Mouse (Mus musculus): ENCODE data around the gene Pum1.
"Not testable (repeated sequence)": the region's sequence is repeated elsewhere in the genome, so short reads cannot be mapped to it uniquely, and the experiment has no call there.

The Pum1 gene

DNA sequence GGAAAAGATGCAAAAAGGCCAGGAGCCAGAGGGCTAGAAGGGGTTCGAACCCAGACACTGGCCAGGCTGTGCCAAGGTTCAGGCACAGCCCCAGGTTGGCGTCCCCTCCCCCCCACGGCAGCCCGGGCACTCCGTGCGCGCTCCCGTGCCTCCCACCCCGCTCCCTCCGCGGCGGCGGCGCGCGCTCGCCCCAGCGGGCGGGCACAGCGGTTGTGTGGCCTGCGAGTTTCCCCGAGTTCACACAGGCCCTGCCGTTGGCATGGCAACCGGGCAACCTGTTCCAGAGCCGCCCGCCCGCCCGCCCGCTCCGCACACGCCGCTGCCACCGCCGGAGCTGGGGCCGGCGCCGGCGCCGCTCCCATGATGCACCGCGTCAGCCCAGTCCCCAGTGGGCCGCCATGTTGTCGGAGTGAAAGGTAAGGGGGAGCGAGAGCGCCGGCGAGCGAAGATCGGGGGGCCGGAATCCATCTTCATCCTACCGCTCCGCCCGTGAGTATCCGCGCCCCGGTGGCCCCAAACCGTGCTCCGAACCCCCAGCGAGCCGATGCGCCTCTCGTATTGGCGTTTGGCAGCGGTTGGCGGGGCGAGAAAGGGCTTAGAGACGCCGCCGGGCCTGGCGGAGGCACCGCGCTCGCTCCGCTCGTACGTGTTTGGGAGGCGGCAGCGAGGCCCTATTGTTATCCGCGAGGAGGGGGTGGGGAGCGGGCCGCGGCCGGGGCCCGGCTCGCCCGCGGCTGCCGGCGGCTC is at the start of gene Pum1:
Gene Pum1 (plus strand): TSS at position 343 of the 747 bp plus-strand sequence.
- peak; percentile 98 for DNase-seq (ENCODE audit: low read depth, low spot score)

GRCm38 (mm10) chr4:130629391-130629790 is 33.7 kb upstream of the Pum1 start:
- peak; percentile 61 for DNase-seq (ENCODE audit: low read depth, low spot score)

DNA sequence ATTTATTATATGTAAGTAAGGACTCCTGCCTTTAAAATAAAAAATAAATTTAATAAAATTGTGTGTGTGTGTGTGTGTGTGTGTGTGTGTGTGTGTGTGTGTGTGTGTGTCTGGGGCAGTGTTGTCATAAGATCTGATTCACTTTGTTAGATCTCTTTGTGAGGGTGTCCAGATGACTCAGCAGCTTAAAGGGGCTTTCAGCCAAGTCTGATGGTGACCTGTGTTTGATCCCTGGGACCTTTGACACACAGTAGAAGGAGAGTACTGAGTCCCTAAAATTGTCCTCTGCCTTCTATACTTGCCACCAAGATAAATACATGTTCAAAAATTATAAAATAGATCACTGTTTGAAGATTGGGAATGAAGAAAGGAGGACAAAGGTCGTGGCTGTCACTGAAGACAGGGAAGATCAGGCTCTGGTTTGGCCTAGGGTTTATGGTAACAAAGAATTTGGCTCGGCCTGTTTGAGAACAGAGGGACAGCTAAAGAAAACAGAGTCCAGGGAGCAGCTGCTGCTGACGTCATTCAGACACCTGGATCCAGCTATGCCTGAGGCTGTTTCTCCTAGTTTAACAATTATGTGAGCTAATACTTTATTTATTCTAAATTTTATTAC is 32.8 kb upstream of the Pum1 start:
- no peak for DNase-seq (ENCODE audit: low read depth, low spot score)

GRCm38 (mm10) chr4:130635076-130635475 is 28.0 kb upstream of the Pum1 start:
- not testable (repeated sequence) for DNase-seq (ENCODE audit: low read depth, low spot score)

- no peak for DNase-seq (ENCODE audit: low read depth, low spot score)
Observed at GRCm38 (mm10) chr4:130636761-130637160, 26.4 kb upstream of the Pum1 start.

GRCm38 (mm10) chr4:130637488-130638422 is 25.4 kb upstream of the Pum1 start:
- no peak for DNase-seq (ENCODE audit: low read depth, low spot score)

DNA sequence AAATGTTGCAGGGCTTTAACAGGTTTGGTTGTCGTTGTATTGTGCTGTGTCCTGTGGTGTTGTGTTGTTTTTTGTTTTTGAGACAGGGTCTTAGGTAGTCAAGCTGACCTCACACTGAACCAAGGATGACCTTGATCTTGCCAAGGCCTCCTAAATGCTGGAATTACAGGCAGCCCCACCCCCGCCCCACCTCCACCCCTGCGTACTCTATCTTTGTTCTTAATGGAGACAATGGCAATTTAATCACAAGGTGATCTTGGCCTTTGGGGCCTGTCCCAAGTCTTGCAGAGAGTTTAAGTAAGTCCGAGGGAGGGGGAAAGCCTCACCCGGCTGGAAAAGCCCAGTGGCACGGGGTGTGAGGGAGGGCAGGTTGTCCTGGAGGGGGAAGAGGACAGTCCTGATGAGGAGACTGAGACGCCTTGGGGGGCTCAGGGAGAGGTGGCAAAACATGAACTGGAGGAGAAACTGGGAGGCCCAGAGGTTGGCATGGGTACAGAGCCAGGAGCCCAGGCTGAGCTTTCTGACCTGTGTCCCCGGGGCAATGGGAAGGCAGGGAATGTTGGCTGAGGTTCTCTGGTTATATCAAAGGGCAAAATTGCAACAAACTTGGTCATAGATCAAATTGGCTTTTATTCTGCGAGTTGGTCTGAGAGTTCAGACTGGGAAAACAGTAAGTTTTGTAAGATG is 22.9 kb upstream of the Pum1 start:
- no peak for DNase-seq (ENCODE audit: low read depth, low spot score)

- no peak for DNase-seq (ENCODE audit: low read depth, low spot score)
Observed at GRCm38 (mm10) chr4:130642468-130642867, 20.7 kb upstream of the Pum1 start.

DNA sequence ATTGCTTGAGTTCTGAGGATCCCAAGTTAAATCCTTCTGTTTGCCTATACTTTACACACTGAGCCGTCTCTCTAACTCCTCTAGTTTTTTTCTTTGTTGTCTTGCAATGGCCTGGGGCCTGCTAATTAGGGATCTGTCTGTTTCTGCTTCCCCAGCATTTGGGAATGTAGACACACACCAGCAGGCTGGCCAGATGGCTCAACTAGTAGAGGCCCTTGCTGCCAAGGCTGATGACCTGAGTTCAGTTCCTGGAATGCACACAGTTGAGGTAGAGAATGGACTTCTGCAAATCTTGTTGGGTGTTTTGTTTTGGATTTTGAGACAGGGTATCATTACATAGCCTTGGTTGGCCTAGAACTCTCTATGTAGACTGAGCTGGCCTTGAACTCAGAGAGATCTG is 17.7 kb upstream of the Pum1 start:
- DNase-seq (ENCODE audit: low read depth, low spot score) = peak; percentile 81

GRCm38 (mm10) chr4:130651286-130651685 is 11.8 kb upstream of the Pum1 start:
- no peak for DNase-seq (ENCODE audit: low read depth, low spot score)

DNA sequence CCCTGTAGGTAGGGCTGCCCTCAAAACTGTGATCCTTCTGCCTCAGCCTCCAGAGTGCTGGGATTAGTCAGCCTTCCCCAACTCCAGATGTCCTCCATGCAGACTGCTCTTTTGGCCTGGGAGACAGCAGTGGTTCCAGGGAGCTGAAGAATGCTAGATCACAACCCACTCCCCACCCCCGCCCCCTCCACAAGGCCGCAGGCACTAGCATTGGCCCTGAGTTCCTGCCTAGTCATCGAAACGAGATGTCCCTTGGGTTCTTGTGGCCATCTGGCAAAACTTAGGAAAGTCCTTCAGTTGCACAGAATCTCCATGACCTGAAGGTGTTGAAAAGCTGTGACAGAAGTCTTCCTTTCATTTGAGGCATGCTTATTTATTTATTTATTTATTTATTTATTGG is 10.6 kb upstream of the Pum1 start:
- DNase-seq (ENCODE audit: low read depth, low spot score) = no peak

GRCm38 (mm10) chr4:130657820-130658565 is 5.1 kb upstream of the Pum1 start:
- no peak for DNase-seq (ENCODE audit: low read depth, low spot score)

GRCm38 (mm10) chr4:130659470-130659869 is 3.7 kb upstream of the Pum1 start:
- no peak for DNase-seq (ENCODE audit: low read depth, low spot score)

- no peak for DNase-seq (ENCODE audit: low read depth, low spot score)
Observed at GRCm38 (mm10) chr4:130660106-130660505, 3.0 kb upstream of the Pum1 start.

DNA sequence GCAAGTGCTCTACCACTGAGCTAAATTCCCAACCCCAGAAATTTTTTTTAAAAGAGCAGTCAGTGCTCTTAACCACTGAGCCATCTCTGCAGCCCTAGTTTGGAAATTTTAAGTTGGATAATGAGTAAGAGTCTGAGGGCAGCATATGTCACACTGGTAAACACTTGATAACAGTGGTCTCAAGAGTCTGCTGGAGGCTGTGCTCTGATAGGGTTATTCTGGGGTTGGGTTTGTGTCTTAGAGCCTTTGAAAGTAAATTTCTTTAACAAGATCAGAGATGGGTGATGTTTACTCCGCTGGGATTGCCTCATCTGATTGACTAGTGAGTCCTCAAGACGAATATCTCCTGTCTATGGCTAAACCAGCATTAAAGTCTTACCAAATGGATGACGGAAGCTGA is 2.0 kb upstream of the Pum1 start:
- no peak for DNase-seq (ENCODE audit: low read depth, low spot score)

DNA sequence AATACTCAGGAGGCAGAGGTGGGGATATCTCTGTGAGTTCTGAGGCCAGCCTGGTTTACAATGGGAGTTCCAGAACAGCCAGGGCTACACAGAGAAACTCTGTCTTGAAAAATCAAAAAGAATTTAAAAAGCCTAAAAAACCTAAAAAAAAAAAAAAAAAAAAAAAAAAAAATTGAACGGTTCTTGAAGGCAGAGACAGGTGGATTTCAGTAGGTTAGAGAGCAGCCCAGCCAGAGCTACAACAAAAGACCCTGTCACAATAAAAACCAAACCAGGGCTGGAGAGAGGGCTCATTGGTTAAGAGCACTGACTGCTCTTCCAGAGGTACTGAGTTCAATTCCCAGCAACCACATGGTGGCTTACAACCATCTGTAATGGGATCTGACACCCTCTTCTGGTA is 816 bp upstream of the Pum1 start:
- DNase-seq (ENCODE audit: low read depth, low spot score) = not testable (repeated sequence)

GRCm38 (mm10) chr4:130663810-130664401 is 785 bp downstream of the Pum1 start:
- DNase-seq (ENCODE audit: low read depth, low spot score) = peak; percentile 31

- DNase-seq (ENCODE audit: low read depth, low spot score) = no peak
Observed at GRCm38 (mm10) chr4:130664414-130665029, 1.4 kb downstream of the Pum1 start.

- DNase-seq (ENCODE audit: low read depth, low spot score) = no peak
Observed at GRCm38 (mm10) chr4:130665176-130665575, 2.1 kb downstream of the Pum1 start.

DNA sequence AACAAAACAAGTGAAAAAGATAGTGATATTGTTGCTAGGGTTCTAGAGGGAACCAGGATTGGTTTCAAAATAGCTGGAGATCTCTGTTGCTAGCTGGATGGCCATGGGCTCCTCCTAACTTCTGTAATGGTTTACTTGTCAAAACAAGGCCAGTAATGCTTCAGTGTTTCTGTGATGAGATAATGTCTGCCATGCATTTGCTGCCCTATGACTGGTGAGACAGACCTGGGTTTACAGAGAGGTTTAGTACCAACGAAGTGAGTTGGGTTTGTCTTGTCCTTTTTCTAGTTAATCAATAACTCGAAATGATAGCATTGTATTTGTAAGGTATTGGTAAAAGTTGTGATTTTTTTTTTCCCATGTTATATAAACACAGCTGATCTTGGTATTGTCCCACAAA is 4.6 kb downstream of the Pum1 start:
- DNase-seq (ENCODE audit: low read depth, low spot score) = no peak
